Mouse (Mus musculus) neural tube, postnatal 0 days (tissue): Measurements from ENCODE around the gene Iyd. TPM values are rescaled to one million over a fixed set of nuclear protein-coding genes. Genes with fewer than 3 reads are reported as not detected.

Experiments used
- polyA plus RNA-seq: library from polyadenylated mRNA; unstranded; fragments of >200 nt; fragmentation: Nextera tagmentation; extraction: Ambion mirVana; gene quantifications from 2 replicates; pipeline ENCODE4 v1.2.1, GENCODE M21; 2015

Iyd gene
- 0.48 and 0.53 TPM in 2 replicates for polyA plus RNA-seq

DNA sequence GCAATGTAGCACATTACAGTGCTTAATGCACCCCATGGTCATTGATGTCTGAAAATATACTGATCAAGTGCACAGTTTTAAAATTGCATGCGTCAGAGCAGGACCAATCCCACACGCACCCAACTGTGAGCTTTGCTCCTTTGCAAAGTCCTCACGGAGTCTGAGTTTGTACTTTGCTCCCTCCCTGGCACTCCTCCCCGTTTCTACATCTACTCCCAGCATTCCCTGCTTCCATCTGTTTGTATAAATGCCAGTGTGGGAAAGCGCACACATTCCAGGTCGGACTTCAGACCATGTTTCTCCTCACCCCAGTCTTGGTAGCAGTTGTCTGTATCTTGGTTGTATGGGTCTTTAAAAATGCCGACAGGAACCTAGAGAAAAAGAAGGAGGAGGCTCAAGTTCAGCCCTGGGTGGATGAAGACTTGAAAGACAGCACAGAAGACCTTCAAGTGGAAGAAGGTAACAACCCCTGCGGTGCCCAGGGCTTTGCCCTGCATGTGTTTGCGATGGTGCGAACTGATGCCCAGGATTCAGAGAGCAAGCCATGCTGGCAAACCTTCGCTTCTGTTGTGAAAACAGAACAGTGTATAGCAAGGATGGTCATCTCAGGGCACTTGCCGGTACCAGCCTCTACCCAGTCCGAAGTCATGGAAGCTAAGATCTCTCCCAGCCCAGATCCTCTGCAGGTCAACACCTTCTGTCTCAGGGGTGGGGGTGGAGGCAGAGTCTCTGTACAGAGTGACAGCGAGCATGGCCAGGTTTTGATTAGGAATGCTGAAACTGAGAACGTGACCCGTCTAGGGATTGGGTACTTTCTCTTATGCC, at the start of gene Iyd:
Gene Iyd, plus strand, starts transcription at position 238 of the 825 bp plus-strand sequence.

Other genes with a start within 250 kb of the Iyd start
- gene Ppp1r14c, start 174.2 kb upstream of the Iyd start, polyA plus RNA-seq: 76.1 and 76.5 TPM in 2 replicates
- gene Plekhg1, start 200.1 kb downstream of the Iyd start, polyA plus RNA-seq: 6.0 and 6.4 TPM in 2 replicates